Mouse (Mus musculus) heart, adult 2 months (tissue): Measurements from ENCODE around the gene Fam160a2.
"Not testable (repeated sequence)": the region's sequence is repeated elsewhere in the genome, so short reads cannot be mapped to it uniquely, and the experiment has no call there.

ENCODE experiments used
- CTCF ChIP-seq: fragments of 200-600 bp; IDR thresholded peaks from 2 replicates; pipeline ENCODE4 v1.8.1; 2022; ENCODE audit warnings: antibody characterized with exemption, mild to moderate bottlenecking, moderate library complexity
- POLR2A ChIP-seq: fragments of 200-500 bp; IDR thresholded peaks from 2 replicates; pipeline ENCODE4 v1.6.1; 2011; ENCODE audit warnings: mild to moderate bottlenecking, low read depth, low read length, control low read depth; ENCODE audit not compliant: insufficient read depth

DNA sequence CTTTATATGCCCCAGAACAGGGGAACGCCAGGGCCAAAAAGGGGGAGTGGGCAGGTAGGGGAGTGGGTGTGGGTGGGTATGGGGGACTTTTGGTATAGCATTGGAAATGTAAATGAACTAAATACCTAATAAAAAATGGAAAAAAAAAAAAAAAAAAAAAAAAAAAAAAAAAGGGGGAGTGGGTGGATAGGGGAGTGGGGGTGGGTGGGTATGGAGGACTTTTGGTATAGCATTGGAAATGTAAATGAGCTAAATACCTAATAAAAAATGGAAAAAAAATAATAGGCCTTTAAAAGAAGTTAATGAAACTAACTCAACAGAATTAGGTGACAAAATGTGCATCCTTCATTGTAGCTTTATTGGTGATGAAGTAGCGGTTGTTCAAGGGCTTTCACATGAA, 43.4 kb downstream of the Fam160a2 start:
- not testable (repeated sequence) for TF ChIP-seq CTCF, POLR2A
